Mouse (Mus musculus) heart, adult 9 months (tissue): ENCODE data around the gene Cfap97d1.

Experiments
- DNase-seq, 2 experiments: peaks; one replicate each; pipeline ENCODE4 v3.0.0; 2022; ENCODE audit warnings: low spot score in 2 of 2

Gene Cfap97d1

DNA sequence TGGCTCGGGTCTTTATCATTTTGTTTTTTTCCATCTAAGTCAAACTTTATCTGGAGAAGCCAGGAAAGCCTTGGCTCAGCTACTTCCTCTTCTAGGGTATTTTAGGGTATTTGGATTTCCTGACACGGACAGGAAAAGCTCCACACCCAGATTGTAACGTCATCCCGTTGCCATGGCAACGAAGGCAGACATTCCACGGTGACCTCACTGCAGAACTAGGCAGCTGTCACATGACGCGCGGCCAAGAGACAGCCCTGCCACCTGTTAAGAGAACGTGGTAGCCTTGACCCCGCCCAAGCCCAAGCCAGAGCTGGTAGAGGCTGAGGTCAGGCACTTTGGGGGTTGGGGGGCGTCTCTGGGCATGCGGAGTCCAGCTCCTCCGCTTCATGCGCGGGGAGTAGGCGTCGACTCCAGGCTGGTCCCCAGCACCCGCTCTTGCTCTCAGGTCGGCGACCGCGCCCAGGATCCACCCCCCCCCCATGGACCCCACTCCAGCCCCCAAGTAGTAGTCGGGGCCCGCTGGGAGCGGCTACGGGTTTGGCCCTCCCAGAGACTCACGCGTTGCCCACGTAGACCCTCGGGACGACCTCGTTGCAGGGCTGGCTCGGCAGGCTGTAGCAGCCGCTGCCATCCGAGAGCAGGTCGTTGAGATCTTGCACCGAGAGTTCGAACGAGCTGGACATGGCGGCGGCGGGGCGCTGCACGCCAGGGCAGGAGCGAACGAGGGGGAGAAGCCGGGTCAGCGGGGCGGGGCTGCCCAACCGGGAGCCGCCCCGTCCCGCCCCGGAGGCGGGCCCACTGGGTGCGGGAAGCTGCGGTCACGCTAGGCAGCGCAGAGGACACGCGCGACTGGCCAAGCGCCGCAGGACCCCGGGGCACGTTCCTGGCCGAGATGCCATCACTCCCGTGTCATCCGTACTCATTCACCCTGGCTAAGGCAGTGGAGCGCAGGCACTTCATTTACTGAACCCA, at the start of gene Cfap97d1:
TSS of gene Cfap97d1 (plus strand) at position 226 of the 972 bp plus-strand sequence.
- peak; percentile 98 for DNase-seq

GRCm38 (mm10) chr11:101935743-101936142, 48.3 kb upstream of the Cfap97d1 start:
- no peak for DNase-seq

DNA sequence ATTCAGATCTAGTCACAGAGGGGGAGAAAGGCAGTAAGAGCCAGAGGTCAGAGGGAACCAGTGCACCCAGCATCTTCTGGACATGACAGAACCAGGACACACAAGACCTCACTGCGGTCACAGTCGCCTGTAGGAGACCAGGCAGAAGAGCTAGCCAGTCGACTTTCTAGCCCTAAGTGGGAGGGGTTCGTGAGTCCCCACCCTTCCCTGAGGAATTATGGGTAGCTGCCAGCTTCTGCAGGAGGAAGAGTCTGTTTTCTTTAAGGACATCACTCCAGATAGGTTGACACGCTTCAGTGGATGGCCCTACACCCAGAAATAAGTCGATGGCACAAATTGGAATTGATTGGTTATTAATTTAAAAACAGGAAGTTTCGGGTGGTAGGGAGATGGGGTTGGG, 47.7 kb upstream of the Cfap97d1 start:
- DNase-seq: no peak

DNA sequence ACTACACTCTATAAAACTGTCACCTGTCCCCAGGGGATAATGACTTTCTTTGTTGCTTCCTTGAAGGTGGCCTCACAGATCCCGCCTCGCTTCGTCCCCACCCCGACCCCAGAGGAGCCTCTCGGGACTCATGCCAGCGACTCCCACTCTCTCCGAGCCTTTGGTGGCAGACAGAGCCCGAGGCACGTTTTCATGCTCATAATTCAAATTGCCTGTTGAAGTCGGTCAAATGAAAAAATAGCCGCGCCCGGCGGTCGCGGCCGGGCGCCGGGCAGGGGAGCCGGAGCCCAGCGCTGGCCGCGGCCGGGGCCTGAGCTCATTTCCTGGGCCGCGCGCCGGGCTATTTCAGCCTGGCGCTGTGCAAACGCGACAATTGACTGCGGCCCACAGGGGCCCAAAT, 47.0 kb upstream of the Cfap97d1 start:
- DNase-seq: no peak

- DNase-seq: no peak
Measured at GRCm38 (mm10) chr11:101943055-101943454, 41.0 kb upstream of the Cfap97d1 start.

GRCm38 (mm10) chr11:101946525-101946924, 37.6 kb upstream of the Cfap97d1 start:
- no peak for DNase-seq

- DNase-seq: no peak
Measured at GRCm38 (mm10) chr11:101950021-101950420, 34.1 kb upstream of the Cfap97d1 start.

DNA sequence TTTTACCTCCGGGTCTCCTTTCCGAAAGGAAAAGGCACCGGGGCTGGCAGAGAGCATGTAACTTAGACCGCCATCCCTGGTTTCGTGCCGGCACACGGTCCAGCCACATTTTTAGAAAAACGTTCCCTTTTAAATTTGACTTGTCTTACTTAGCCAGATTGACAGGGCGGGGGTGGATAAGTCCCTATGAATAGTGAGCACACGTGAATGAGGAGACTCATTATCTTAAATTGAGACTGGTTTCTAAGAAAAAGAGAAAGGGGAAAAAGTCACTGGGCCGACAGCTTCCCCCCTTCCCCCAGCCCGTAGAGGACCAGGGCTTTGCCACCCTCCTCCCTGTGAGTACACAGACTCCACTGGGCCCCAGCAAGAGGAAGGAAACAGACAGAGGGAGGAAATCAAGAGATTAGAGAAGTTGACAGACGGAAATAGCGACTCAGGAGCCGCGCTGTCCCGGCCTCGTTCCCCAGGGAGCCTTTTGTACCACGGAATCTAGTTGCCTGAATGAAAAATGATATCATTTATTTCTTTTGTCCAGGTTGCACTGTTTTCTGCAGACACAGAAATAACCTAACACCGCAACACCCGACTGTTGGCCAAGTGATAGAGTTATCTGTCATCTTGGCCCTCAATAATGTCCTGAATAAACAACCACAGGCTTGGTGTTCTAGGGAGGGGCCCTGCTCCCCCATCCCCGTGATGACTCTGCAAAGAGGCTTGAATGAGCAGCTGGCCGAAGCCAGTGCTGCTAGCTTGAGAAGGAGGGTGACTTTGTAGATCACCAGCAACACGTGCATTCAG, 31.3 kb upstream of the Cfap97d1 start:
- DNase-seq: peak; percentile 81 to 85

- DNase-seq: no peak
Measured at GRCm38 (mm10) chr11:101953441-101953840, 30.6 kb upstream of the Cfap97d1 start.

DNA sequence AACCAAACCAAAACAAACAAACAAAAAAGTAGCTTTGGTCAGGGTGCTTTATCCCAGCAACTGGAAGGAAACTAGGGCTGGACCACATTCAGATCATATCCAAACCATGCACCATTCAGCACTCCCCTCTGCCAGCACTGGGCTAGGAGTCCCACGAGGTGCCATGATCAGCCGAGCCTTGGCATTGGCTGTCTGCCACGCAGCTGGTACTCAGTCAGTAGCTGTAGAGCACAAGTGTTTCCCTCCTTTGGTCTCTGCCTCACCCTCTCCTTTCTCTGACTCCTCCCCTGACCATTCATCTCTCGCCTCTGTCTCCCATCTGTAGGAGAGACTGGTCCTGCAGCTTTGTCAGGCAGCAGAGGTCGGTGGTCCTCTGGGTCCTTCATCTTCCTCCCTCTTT, 26.6 kb upstream of the Cfap97d1 start:
- no peak for DNase-seq

DNA sequence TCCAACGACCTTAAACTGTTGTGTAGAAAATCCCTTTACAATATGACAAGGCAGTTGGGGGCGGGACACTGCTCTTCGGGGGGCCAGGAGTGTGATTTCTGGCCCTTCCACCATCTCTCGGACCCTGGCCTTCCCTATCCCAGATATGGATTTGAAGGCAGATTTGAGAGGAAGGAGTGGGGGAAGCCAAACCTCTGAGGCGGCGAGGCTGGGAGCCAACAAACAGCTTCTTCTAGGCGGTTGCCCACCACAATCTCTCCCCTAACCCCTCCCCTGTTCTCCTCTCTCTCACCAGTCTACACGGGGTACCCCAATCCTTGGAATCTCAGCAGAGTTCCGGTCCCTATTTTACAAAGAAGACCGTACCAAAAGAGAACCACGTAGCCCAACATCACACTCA, 21.0 kb upstream of the Cfap97d1 start:
- DNase-seq: no peak

- DNase-seq: no peak
Measured at GRCm38 (mm10) chr11:101963473-101964291, 20.4 kb upstream of the Cfap97d1 start.

DNA sequence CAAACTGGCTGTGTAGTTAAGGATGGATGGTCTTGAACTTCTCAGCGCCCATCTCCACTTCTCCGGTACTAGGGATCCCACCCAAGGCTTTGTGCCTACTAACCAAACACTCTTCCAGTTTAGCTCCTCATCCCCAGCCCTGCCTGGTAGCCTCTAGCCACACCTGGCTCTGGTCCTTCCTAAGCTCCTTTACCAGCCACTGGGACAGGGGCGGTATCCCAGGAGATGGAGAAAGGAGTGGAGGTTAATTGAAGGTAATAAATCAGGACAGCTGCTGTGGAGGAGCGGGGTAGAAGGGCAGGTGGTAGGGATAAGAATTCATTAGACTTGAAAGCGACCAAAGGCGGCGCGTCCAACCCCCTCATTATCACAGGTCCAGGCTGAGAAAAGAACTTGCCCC, 19.4 kb upstream of the Cfap97d1 start:
- DNase-seq: no peak

DNA sequence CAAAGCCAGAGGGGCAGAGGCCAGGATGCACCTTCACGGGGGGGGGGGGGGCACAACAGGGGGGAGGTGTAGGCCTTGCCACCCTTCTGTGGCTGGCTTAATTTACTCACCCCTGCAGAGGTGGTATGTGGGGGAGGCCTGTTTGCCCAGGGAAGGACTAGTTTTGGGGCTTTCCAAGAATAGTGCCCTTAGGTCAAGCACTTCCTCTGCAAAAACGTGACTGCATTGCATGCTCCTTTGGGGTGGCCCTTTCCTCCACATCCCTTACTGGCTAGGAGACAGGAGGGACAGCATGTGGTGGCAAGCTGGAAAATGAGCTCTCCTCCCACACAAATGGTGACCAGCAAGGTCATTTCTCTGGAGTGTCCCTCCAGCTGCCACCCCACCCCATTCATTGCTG, 18.5 kb upstream of the Cfap97d1 start:
- no peak for DNase-seq

- no peak for DNase-seq
Measured at GRCm38 (mm10) chr11:101966965-101967614, 17.0 kb upstream of the Cfap97d1 start, which contains the start of gene Sost. TSS of gene Sost (minus strand) at chr11:101967015.

DNA sequence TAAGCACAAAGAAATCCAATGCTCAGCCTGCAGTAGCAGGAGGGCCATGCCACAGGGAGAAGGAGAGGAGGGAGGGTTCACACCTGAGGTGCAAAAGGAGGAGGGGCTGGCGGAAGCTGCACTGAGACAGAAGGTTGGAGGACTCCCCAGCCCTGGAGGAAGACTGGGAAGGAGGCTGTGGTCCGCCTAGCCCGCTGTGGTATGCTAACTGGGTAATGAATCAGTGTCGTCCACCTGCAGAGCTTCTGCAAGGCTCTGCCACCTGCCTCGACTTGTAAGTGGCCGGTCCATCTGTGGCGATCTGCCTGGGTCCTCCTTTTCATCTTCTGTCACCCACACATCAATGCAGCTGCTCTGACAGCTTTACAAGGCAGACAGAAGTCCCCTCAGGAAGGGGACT, 15.8 kb upstream of the Cfap97d1 start:
- no peak for DNase-seq

DNA sequence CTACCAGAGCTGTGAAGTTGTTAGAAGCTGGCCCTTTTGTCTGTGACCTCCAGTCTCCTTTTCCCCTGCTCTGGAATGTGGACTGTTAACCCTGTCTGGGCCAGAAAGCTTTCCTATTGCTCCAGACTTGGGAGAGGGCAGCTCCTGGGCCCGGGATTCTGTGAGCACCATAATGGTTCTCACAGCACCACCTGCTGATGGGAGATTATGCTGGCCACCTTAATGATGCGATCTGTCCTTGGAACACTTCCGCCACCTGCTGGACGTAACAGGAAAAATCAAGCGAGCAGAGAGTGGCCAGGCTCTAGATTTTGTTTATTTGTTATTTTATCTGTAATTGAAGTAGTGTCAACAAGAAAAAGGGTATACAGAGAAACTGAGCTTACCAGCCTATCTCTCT, 15.3 kb upstream of the Cfap97d1 start:
- peak; percentile 76 to 84 for DNase-seq

DNA sequence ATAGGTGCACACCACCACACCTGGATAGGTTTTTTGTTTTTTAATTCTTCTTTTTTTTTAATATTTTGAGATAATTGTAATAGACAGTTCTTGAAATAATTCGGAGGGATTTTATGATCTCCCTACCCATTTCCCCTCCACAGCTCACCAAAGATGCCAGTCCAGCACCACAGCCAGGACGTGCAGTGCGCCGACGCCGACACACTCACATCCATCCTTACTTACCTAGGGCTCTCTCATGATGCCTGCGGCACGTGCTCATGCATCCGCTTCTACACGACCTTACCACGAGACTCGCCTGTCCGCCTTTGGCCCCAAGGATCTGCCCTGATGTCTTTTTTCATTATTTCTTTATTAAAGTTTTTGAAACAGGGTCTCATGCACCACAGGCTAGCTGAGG, 14.2 kb upstream of the Cfap97d1 start:
- no peak for DNase-seq

DNA sequence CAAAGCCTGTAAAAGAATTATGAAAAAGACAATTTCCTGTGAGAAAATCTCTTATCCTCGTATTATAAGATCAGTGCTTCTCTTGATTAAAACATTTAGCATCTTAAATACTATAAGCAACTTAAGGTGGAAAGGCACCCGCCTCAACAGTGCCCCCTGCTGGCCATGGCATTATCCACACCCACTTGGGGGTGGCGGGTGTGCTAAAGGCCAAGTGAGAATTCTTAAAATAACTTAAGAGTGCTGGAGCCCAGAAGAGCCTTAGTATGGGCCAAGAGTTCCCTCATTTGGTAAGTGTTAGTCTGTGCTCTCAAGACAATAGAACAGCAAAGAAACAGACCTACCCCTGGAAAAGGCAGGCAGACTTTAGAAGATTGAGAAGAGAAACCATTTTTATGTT, 12.7 kb upstream of the Cfap97d1 start:
- DNase-seq: peak in 1 of 2 experiments; percentile 27

DNA sequence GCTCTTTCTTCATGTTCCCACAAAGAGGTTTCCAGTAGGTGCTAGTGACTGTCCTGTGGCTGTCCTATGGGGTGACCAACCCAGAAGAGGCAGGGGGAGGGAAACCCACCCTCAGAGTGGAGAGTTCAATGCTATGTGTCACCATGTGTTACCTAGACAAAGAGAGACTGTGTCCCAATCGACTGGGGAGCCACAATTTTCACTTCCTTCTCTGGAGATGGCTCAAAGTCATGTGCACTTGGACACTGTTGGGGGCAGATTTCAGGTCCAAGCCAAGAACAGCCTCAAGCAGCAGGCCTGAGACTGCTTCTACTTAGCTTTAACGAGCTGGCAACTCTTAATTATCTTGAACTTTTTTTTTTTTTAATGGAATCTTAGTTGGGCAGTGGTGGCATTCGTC, 12.0 kb upstream of the Cfap97d1 start:
- DNase-seq: no peak

DNA sequence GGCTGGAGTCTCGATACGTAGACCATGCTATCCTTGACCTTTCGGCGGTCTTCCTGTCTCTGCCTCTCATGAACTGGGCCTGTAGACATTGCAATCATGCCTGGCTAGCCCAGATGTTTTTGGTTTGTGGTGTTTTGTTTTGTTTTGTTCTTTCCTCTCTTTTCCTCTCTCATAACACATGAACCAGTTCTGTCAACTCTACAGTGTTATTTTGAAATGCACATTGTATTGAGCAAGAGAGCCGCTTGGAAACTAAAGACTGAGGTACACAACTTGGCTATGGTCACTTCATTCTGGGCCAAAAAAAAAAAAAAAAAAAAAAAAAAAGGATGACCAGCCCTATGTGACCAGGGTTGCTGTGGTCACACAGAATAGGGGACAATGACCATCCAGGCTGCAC, 11.4 kb upstream of the Cfap97d1 start:
- no peak for DNase-seq
